ENCODE assay signal across 20 mouse cellular contexts in the genomic region with DNA sequence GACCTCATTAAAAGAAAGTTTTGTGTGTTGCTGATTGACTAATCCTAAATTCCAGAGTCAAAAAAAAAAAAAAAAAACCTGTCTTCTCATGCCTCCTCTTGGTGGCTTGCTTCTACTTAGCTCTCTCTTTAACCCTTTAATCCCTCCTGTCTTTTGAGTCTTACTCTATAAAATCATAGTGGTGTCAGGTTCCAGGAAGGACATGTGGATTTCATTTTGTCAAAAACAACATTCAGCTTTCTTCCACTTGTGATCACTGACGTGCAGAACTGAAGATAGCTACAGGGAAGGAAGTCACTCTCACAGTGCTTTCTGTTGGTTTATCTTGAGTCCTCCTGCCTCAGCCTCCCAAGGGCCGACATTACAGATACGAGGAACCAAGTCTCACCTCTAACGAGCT.
DNase-seq lines count a peak whose midpoint lies in the region; ATAC-seq lines count a peak whose summit lies in the region.
"Had no signal": no experiment of that assay in that cellular context is flagged by ENCODE, and none has a peak within 500 bp of the region (broad histone marks: within the 10 kb centered on the region; RNA-seq: fewer than 3 reads in every experiment).

No protein-coding gene starts in this region.

- no peak overlapping the region for H3K27ac ChIP-seq in embryonic facial prominence, embryonic 11.5 days (replicated peaks; ENCODE audit: low read depth, low read length)
- H3K27ac ChIP-seq in embryonic facial prominence, embryonic 10.5 days (replicated peaks), result no peak overlapping the region
- 0 out of 2 replicates have a peak overlapping the region, but pooled peaks have one; percentile 11 for H3K27ac ChIP-seq in embryonic facial prominence, embryonic 15.5 days (replicated peaks)
- H3K27ac ChIP-seq in heart, embryonic 12.5 days (ENCODE audit: poor library complexity, severe bottlenecking), result no peak overlapping the region
- H3K27ac ChIP-seq: forebrain, embryonic 13.5 days; gastrocnemius, adult 2 months; heart, embryonic 13.5 days; hindbrain, embryonic 15.5 days had no signal

- no peak; the same call in 1 of the 2 replicates for ATAC-seq in embryonic facial prominence, embryonic 11.5 days (replicated peaks; ENCODE audit: insufficient number of reproducible peaks, low FRiP score, low TSS enrichment, low read depth)
- ATAC-seq in embryonic facial prominence, embryonic 15.5 days (ENCODE audit: insufficient number of reproducible peaks, low FRiP score, low TSS enrichment, low read depth), result no peak
- ATAC-seq in heart, embryonic 12.5 days (ENCODE audit: insufficient number of reproducible peaks, low FRiP score), result no peak
- ATAC-seq: forebrain, embryonic 13.5 days; forebrain, postnatal 0 days; inflammation-experienced regulatory T-cells, adult 6 months; intestine, postnatal 0 days had no signal

- 55% methylated on average over 4 of the region's 4 CpGs for WGBS in embryonic facial prominence, embryonic 11.5 days
- 60% methylated on average over 4 of the region's 4 CpGs for WGBS in embryonic facial prominence, embryonic 10.5 days
- 31% methylated on average over 4 of the region's 4 CpGs for WGBS in embryonic facial prominence, embryonic 15.5 days
- WGBS in heart, embryonic 12.5 days, result 58% methylated on average over 4 of the region's 4 CpGs

- H3K4me2 ChIP-seq in embryonic facial prominence, embryonic 11.5 days (ENCODE audit: low read depth, low read length), result no peak overlapping the region
- no peak overlapping the region for H3K4me2 ChIP-seq in embryonic facial prominence, embryonic 15.5 days (replicated peaks)
- H3K4me2 ChIP-seq in heart, embryonic 12.5 days, result no peak overlapping the region
- H3K4me2 ChIP-seq: forebrain, embryonic 13.5 days; heart, embryonic 13.5 days; hindbrain, embryonic 15.5 days had no signal

- DNase-seq in embryonic facial prominence, embryonic 11.5 days (ENCODE audit: low spot score), result peak; percentile 76
- DNase-seq in embryonic facial prominence, embryonic 10.5 days (ENCODE audit: low spot score), result no peak
- DNase-seq in embryo, embryonic 10.5 days (ENCODE audit: low spot score), result peak; percentile 59
- no peak for DNase-seq in cerebellum, adult 9-10 months
- no peak for DNase-seq in adrenal gland, postnatal 4 days (ENCODE audit: low spot score in 2 of 2)
- DNase-seq: adrenal gland, adult 2 months; adrenal gland, postnatal 25 days; cerebellum, adult 9-11 months; cerebellum, postnatal 36 days; forebrain, postnatal 0 days; gastrocnemius, adult 2 months; gastrocnemius, postnatal 25 days; heart, postnatal 36 days had no signal

- H3K4me1 ChIP-seq in embryonic facial prominence, embryonic 11.5 days (ENCODE audit: control insufficient read depth, insufficient read depth, low read length), result no peaks in the 10 kb centered on the region
- H3K4me1 ChIP-seq in embryonic facial prominence, embryonic 10.5 days, result peaks cover 33% of the 10 kb centered on the region
- H3K4me1 ChIP-seq in embryonic facial prominence, embryonic 15.5 days, result peaks cover 33% of the 10 kb centered on the region
- no peaks in the 10 kb centered on the region for H3K4me1 ChIP-seq in heart, embryonic 12.5 days (replicated peaks)
- H3K4me1 ChIP-seq: forebrain, embryonic 13.5 days had no signal

- no peak overlapping the region for H3K4me3 ChIP-seq in embryonic facial prominence, embryonic 11.5 days (ENCODE audit: low read depth, low read length)
- no peak overlapping the region for H3K4me3 ChIP-seq in embryonic facial prominence, embryonic 10.5 days
- H3K4me3 ChIP-seq in embryonic facial prominence, embryonic 15.5 days (replicated peaks), result no peak overlapping the region
- no peak overlapping the region for H3K4me3 ChIP-seq in heart, embryonic 12.5 days
- H3K4me3 ChIP-seq: forebrain, embryonic 13.5 days; gastrocnemius, adult 2 months; heart, embryonic 13.5 days; hindbrain, embryonic 15.5 days had no signal

- H3K9me3 ChIP-seq in embryonic facial prominence, embryonic 11.5 days (replicated peaks; ENCODE audit: control insufficient read depth, low read length), result no peaks in the 10 kb centered on the region
- H3K9me3 ChIP-seq in embryonic facial prominence, embryonic 10.5 days, result no peaks in the 10 kb centered on the region
- no peaks in the 10 kb centered on the region for H3K9me3 ChIP-seq in embryonic facial prominence, embryonic 15.5 days (replicated peaks)
- H3K9me3 ChIP-seq in heart, embryonic 12.5 days (replicated peaks), result no peaks in the 10 kb centered on the region
- H3K9me3 ChIP-seq: forebrain, embryonic 13.5 days; heart, embryonic 13.5 days; hindbrain, embryonic 15.5 days had no signal

- no peaks in the 10 kb centered on the region for H3K27me3 ChIP-seq in embryonic facial prominence, embryonic 11.5 days (ENCODE audit: control insufficient read depth, insufficient read depth, low read length)
- H3K27me3 ChIP-seq in embryonic facial prominence, embryonic 10.5 days (replicated peaks; ENCODE audit: low read depth, poor library complexity, severe bottlenecking), result 0 out of 2 replicates have a peak, but pooled peaks cover 5% of the 10 kb centered on the region
- no peaks in the 10 kb centered on the region for H3K27me3 ChIP-seq in embryonic facial prominence, embryonic 15.5 days
- peaks cover 41% of the 10 kb centered on the region for H3K27me3 ChIP-seq in heart, embryonic 12.5 days (replicated peaks)
- H3K27me3 ChIP-seq: forebrain, embryonic 13.5 days; hindbrain, embryonic 15.5 days had no signal

- H3K9ac ChIP-seq in embryonic facial prominence, embryonic 11.5 days (replicated peaks; ENCODE audit: low read length), result no peak overlapping the region
- H3K9ac ChIP-seq in embryonic facial prominence, embryonic 15.5 days, result no peak overlapping the region
- no peak overlapping the region for H3K9ac ChIP-seq in heart, embryonic 12.5 days
- H3K9ac ChIP-seq: forebrain, embryonic 13.5 days; forebrain, postnatal 0 days; heart, embryonic 13.5 days; hindbrain, embryonic 15.5 days had no signal

- no peaks in the 10 kb centered on the region for H3K36me3 ChIP-seq in embryonic facial prominence, embryonic 11.5 days (replicated peaks; ENCODE audit: control insufficient read depth, insufficient read depth, low read depth, low read length)
- H3K36me3 ChIP-seq in embryonic facial prominence, embryonic 10.5 days (replicated peaks), result no peaks in the 10 kb centered on the region
- no peaks in the 10 kb centered on the region for H3K36me3 ChIP-seq in embryonic facial prominence, embryonic 15.5 days
- H3K36me3 ChIP-seq in heart, embryonic 12.5 days, result no peaks in the 10 kb centered on the region
- H3K36me3 ChIP-seq: heart, embryonic 13.5 days; hindbrain, embryonic 15.5 days had no signal

Comparison
In these comparisons a context has a peak if more than half of its experiments do, and no peak if none do; other contexts are left out.
1. DNase-seq: peak in embryonic facial prominence, embryonic 11.5 days (single experiment) and embryo, embryonic 10.5 days (single experiment); none in embryonic facial prominence, embryonic 10.5 days (single experiment), cerebellum, adult 9-10 months (single experiment) and adrenal gland, postnatal 4 days (0 of 2).